Mouse (Mus musculus) R1 (cell line): Measurements from ENCODE around the gene C1qtnf6.

Source experiments
- DNase-seq: peaks from one replicate; pipeline ENCODE4 v3.0.0-alpha.2; 2018; ENCODE audit warnings: low read depth, low spot score

The C1qtnf6 gene

GRCm38 (mm10) chr15:78546060-78546459 lies 14.8 kb upstream of the C1qtnf6 start:
- DNase-seq, result no peak

- DNase-seq, result no peak
Observed at GRCm38 (mm10) chr15:78544561-78545001, 13.4 kb upstream of the C1qtnf6 start, which contains the start of gene Sstr3. Gene Sstr3 (minus strand): TSS chr15:78544685.

DNA sequence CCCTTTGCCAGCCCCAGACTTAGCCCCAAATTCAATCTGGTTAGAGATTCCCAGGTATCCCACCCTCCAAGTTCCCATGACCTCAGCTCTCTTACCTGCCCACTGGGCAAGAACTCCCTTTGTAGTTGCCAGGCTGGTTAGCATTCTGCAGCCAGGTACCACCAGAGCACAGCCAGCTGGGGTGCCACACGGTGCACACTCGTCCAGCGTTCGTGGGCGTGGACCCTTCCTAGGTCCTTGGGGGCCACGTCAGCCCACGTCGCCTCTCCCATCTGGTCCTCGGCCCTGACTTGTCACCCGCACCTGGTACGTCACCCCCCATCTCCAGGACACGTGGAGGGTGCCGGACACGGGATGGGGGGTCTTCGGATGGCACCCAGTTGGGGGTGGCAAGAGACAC lies 12.8 kb upstream of the C1qtnf6 start:
- DNase-seq, result no peak

GRCm38 (mm10) chr15:78542767-78543303 lies 11.6 kb upstream of the C1qtnf6 start:
- DNase-seq, result no peak

- DNase-seq, result no peak
Observed at GRCm38 (mm10) chr15:78542098-78542766, 11.0 kb upstream of the C1qtnf6 start.

DNA sequence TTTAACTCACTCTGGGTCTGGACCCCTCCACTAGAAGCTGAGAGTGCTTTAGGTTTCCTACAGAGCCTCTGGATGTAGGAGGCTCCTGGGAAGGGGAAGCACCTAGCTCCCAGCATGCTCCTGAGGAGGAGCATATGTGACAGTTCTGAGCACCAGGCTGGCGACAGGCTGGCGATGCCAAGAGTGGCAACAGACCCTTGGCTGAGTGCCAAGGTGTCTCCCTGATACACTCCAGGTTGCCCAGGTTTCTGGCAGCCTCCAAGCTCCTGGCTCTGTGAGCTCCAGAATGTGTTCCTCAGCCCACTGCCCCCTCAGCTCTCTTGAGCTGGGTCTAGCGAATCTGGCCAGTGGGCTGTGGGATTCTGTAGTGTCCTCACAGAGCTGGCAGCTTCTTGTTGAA lies 10.4 kb upstream of the C1qtnf6 start:
- no peak for DNase-seq

DNA sequence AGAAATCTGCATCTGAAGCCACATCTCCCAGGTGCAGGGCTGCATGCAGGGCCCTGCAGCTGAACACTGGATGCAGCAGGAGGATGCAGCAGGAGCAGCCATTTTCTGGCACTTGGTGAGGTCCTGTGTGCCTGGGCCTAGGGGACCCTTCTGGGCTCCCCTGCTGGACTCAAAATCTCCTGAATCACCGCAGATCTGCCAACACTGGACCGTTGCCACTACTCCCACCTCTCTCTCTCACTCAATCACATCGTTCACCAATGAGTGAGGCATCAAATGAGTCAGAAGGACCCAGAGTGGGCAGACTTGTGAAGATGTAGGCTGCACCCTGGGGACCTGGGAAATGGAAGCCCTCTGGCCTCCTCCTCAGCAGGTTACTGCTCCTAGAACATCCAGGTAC lies 9.8 kb upstream of the C1qtnf6 start:
- no peak for DNase-seq

DNA sequence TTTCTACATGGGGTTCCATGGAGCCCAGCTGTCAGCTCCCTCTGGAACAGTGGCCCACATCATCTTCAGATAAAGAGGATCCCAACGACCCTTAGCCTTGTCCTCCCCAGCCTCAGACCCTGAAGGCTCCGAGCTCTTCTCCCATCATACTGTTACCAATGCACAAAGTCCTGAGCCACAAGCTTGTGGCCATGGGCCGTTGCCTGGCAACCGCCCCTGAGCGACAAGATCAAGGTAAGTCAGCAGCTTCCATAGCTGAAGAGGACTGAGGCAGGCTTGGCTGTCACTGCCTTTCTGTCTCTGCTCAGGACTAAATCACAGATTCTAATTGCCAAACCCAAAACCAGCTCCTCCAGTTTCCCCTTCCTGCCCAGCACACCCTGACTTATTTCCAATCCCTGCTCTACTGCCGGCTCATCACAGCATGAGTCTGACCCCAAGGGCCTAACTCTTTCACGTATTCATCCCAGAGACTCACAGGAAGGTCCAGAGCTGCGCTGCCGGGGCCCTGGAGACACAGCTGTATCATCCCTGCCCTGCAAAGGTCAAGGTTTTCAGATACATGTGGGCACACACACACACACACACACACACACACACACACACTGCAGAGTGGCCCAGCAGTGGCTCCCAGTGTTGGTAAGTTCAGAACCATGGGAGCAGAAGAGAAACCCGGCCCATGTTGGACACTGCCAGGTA lies 4.7 kb upstream of the C1qtnf6 start:
- peak; percentile 42 for DNase-seq

GRCm38 (mm10) chr15:78533346-78533835 lies 2.2 kb upstream of the C1qtnf6 start:
- DNase-seq, result no peak

DNA sequence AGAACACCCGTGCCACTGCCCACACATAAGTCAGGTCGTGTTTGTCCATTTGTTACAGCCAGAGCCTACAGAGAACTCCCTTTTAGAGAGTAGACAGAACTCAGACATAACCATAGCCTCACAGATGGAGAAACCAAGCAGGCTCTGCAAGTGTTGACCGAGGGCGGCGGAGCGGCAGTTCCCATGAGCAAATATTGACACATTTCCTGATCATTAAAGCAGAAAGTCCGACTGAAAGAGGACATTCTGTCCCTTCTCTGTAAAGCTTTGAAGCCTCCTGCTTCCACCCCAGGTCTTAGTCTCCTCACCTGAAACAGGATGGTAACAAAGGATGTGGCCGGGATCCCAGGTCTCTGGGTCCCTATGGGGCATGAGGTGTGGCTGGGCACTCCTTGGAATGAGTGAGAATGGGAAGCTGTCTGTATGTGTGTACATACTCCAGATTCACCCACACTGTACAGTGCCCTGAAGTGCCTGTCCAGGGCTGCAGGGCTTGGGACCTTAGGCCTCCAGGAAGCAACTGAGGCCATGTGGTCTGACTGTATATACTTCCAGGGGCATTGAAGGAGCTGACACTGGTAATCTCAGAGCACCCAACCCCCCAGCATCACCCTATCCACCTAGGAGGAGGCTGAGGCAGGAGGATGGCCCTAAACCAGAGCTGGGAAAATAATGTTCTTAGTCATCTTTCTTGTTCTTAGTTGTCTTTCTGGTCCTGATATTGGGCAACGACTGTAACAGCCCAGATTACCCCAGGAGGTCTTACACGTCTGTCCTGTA lies 1.5 kb upstream of the C1qtnf6 start:
- no peak for DNase-seq

DNA sequence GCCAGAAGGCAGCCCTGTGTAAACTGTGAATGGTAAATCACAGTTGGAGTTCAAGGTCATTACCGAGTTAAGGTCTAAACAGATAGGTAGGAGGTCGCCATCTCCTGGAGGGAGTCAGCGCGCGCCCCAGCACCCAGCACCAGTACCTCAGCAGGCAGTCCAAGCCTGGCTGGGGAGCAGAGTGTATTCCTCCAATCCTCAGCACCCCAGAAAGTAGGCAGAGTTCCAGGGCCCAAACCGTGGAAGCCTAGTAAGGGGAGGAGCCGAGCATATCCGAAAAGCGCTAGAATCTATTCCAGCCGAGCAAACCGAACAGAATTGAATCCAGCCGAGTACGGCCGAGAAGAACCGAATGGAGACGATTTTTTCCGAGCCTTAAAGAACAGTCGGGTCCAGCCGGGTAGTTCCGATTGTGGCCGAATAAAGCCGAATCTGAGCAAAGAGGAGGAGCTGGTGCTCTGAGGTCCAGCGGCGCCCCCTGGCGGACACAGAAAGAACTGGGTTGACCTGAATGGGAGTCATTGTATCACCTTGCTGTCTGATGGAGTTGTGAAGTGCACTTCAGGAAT lies 769 bp upstream of the C1qtnf6 start:
- peak; percentile 96 for DNase-seq

DNA sequence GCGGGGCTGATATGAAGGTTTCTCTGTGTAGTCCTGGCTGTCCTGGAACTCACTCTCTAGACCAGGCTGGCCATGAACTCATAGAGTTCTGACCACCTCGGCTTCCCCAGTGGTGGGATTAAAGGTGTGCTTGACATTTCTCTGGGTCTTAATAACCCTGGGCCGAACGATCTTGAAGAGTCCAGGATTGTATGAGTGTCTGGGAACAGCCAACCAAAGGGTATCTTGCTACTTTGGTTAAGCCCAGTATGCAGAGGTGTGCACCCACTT lies 170 bp upstream of the C1qtnf6 start:
- DNase-seq, result no peak

GRCm38 (mm10) chr15:78530141-78530540 lies 1.1 kb downstream of the C1qtnf6 start:
- DNase-seq, result no peak

GRCm38 (mm10) chr15:78529428-78529990 lies 1.7 kb downstream of the C1qtnf6 start:
- DNase-seq, result no peak

- DNase-seq, result no peak
Observed at GRCm38 (mm10) chr15:78528726-78529411, 2.3 kb downstream of the C1qtnf6 start.

- no peak for DNase-seq
Observed at GRCm38 (mm10) chr15:78527973-78528372, 3.2 kb downstream of the C1qtnf6 start.

- no peak for DNase-seq
Observed at GRCm38 (mm10) chr15:78524163-78524562, 7.1 kb downstream of the C1qtnf6 start.

DNA sequence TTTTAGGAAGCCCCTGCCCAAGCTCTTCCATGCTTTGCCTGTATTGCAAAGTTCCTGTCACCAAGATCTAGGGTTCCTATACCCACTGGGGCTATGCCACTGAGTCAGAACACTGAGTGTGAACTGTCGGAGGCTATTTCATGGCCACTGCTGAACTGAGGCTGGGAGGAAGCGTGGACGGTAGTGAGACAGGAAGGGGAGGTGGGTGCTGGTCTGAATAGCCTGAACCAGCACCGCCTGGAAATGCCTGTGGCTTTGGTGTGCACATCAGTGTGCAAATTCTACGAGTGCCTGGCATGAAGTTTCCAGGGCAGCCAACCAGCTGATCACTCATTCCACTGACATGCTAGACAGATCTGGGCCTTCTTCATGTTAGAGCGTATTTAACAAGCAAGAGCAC lies 9.3 kb downstream of the C1qtnf6 start:
- no peak for DNase-seq

- DNase-seq, result no peak
Observed at GRCm38 (mm10) chr15:78521331-78521730, 9.9 kb downstream of the C1qtnf6 start.

GRCm38 (mm10) chr15:78520112-78520715 lies 11.0 kb downstream of the C1qtnf6 start:
- no peak for DNase-seq

DNA sequence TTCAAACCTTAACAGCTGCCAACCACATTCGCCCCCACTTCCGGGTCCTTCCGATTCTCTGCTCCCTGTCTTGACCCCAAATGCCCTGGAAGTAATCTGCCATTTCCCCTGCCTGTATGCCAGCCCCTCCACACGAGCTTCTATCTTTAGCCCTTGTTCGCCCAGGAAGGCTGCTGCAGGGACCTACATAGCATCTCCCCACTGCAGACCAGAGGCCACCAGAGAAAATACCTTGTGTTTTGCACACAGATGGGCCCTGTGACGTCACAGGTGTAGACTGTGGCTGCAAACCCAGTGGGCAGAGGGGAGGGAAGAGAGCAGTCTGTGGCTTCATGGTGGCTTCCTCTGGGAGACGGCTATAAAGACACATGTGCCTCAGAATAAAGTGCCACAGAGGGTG lies 13.0 kb downstream of the C1qtnf6 start:
- no peak for DNase-seq
